ENCODE assay signal across 19 mouse cellular contexts in the genomic region with DNA sequence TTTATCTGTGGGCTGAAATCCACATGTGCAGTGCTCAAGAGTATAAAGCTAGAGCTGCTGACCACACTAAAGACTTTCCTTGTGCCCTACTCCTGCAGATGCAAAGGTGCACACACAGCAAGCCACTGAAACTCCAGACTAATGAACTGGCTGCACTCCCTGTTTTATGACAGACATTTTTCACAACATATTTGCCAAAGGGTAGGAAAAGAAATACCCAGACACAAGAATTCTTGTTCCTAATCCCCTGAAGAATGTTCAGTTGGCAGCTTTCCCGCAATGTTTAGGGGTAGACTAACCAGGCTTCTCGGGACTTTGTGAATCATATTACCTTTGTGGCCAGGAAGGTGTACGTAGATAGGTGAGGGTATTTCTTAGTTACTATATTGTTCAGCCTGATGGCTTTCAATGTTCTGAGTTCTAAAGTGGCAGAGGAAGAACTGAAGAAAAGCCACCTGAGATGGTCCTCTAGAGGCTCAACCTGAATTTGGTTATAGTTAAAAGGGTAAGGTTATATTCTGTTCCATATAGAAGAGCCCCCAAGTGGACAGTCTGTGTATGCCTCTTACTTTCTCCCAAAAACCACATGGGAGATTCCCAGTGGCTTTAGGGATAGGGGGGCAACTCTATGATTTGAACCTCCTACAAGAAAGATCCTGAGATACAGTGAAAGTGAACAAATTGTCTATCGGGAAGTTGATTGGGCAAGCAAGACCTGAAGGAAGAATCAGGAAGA.
DNase-seq lines count a peak whose midpoint lies in the region; ATAC-seq and TF ChIP-seq lines count a peak whose summit lies in the region.
"Had no signal": no experiment of that assay in that cellular context is flagged by ENCODE, and none has a peak within 500 bp of the region (broad histone marks: within the 10 kb centered on the region; RNA-seq: fewer than 3 reads in every experiment).

No protein-coding gene starts in this region.

- H3K4me2 ChIP-seq in intestine, embryonic 14.5 days (ENCODE audit: low read length), result no peak overlapping the region
- no peak overlapping the region for H3K4me2 ChIP-seq in intestine, embryonic 16.5 days (ENCODE audit: low read depth, low read length)
- no peak overlapping the region for H3K4me2 ChIP-seq in CH12.LX (ENCODE audit: insufficient read depth, low read depth, poor library complexity, severe bottlenecking)
- no peak overlapping the region for H3K4me2 ChIP-seq in intestine, embryonic 15.5 days (replicated peaks)
- H3K4me2 ChIP-seq: heart, embryonic 13.5 days; midbrain, embryonic 12.5 days had no signal

- TF ChIP-seq POLR2A in CH12.LX (IDR thresholded peaks at IDR 0.05; ENCODE audit: low read depth, low read length), result no peak

- ATAC-seq in intestine, embryonic 14.5 days (replicated peaks; ENCODE audit: low FRiP score, low TSS enrichment, low read depth), result 0 out of 2 replicates have a peak, but pooled peaks have one; percentile 47
- no peak for ATAC-seq in intestine, embryonic 16.5 days
- ATAC-seq in intestine, embryonic 15.5 days, result no peak
- no peak for ATAC-seq in megakaryocyte-erythroid progenitor cell, adult 5-6 weeks (replicated peaks; ENCODE audit: low FRiP score, low TSS enrichment, poor library complexity, severe bottlenecking)

- H3K27ac ChIP-seq in intestine, embryonic 14.5 days (ENCODE audit: low read depth), result no peak overlapping the region
- no peak overlapping the region for H3K27ac ChIP-seq in intestine, embryonic 16.5 days (ENCODE audit: low read length)
- H3K27ac ChIP-seq in CH12.LX (ENCODE audit: insufficient read depth, low read depth), result no peak overlapping the region
- H3K27ac ChIP-seq in intestine, embryonic 15.5 days, result 0 out of 2 replicates have a peak overlapping the region, but pooled peaks have one; percentile 32
- H3K27ac ChIP-seq: heart, embryonic 13.5 days; midbrain, embryonic 12.5 days had no signal

- no peaks in the 10 kb centered on the region for H3K27me3 ChIP-seq in intestine, embryonic 14.5 days (replicated peaks; ENCODE audit: control insufficient read depth, insufficient read depth, low read length)
- no peaks in the 10 kb centered on the region for H3K27me3 ChIP-seq in intestine, embryonic 16.5 days (replicated peaks; ENCODE audit: control insufficient read depth, insufficient read depth, low read length)
- H3K27me3 ChIP-seq in CH12.LX (replicated peaks), result no peaks in the 10 kb centered on the region
- no peaks in the 10 kb centered on the region for H3K27me3 ChIP-seq in intestine, embryonic 15.5 days (replicated peaks)
- H3K27me3 ChIP-seq: heart, embryonic 13.5 days; midbrain, embryonic 12.5 days had no signal

- dilution Hi-C loops in CH12.LX (cut with MboI; ENCODE audit: extremely low pct_ligation_motif_present, extremely low pct_unique_long_range_greater_than_20kb, low sequenced_read_pairs), result no loop called here

- no peak; the same call in 1 of the 2 replicates for TF ChIP-seq RAD21 in CH12.LX (IDR thresholded peaks at IDR 0.05; ENCODE audit: low read depth, low read length)

- no peak for TF ChIP-seq EP300 in CH12.LX (IDR thresholded peaks at IDR 0.05; ENCODE audit: low read length)

- H3K79me2 ChIP-seq in CH12.LX (replicated peaks; ENCODE audit: control insufficient read depth, extremely low read depth, insufficient read depth, poor library complexity, severe bottlenecking), result no peaks in the 10 kb centered on the region

- peaks cover 19% of the 10 kb centered on the region for H3K4me1 ChIP-seq in intestine, embryonic 14.5 days (replicated peaks; ENCODE audit: control insufficient read depth, insufficient read depth, low read length)
- no peaks in the 10 kb centered on the region for H3K4me1 ChIP-seq in intestine, embryonic 16.5 days (ENCODE audit: control insufficient read depth, insufficient read depth, low read length)
- H3K4me1 ChIP-seq in CH12.LX (ENCODE audit: control insufficient read depth in 1 of 2, insufficient read depth in 2 of 2), result no peaks in the 10 kb centered on the region
- H3K4me1 ChIP-seq in intestine, embryonic 15.5 days (replicated peaks), result no peaks in the 10 kb centered on the region
- H3K4me1 ChIP-seq: midbrain, embryonic 12.5 days had no signal

- in situ Hi-C loops in CH12.LX (cut with MboI; ENCODE audit: low pct_ligation_motif_present, low pct_unique_long_range_greater_than_20kb, low sequenced_read_pairs), result no loop called here

- 66% methylated on average over 4 of the region's 4 CpGs for WGBS in intestine, embryonic 14.5 days
- WGBS in intestine, embryonic 16.5 days, result 67% methylated on average over 4 of the region's 4 CpGs
- 69% methylated on average over 4 of the region's 4 CpGs for WGBS in intestine, embryonic 15.5 days

- DNase-seq in embryo, embryonic 10.5 days (ENCODE audit: low spot score), result peak; percentile 12
- DNase-seq in embryo, embryonic 11 days, result no peak
- no peak for DNase-seq in intestine, embryonic 14.5 days (ENCODE audit: low spot score)
- no peak for DNase-seq in CH12.LX (ENCODE audit: extremely low read depth)
- no peak for DNase-seq in urinary bladder, postnatal 36 days (ENCODE audit: low spot score in 2 of 2)
- DNase-seq: adrenal gland, adult 2 months; cerebellum, adult 8-10 months; gastrocnemius, postnatal 14 days; heart, postnatal 4 days; kidney, postnatal 14 days; left cerebral cortex, postnatal 4 days; lung, postnatal 36 days; thymus, postnatal 25 days had no signal

- H3K9me3 ChIP-seq in intestine, embryonic 14.5 days (ENCODE audit: control insufficient read depth, low read length), result no peaks in the 10 kb centered on the region
- H3K9me3 ChIP-seq in intestine, embryonic 16.5 days (ENCODE audit: control insufficient read depth, low read length), result no peaks in the 10 kb centered on the region
- H3K9me3 ChIP-seq in CH12.LX (replicated peaks; ENCODE audit: low read length), result no peaks in the 10 kb centered on the region
- H3K9me3 ChIP-seq in intestine, embryonic 15.5 days, result no peaks in the 10 kb centered on the region
- H3K9me3 ChIP-seq: heart, embryonic 13.5 days; midbrain, embryonic 12.5 days had no signal

- no peaks in the 10 kb centered on the region for H3K36me3 ChIP-seq in intestine, embryonic 14.5 days (ENCODE audit: control insufficient read depth, insufficient read depth, low read length)
- no peaks in the 10 kb centered on the region for H3K36me3 ChIP-seq in intestine, embryonic 16.5 days (ENCODE audit: control insufficient read depth, insufficient read depth, low read length)
- no peaks in the 10 kb centered on the region for H3K36me3 ChIP-seq in CH12.LX (replicated peaks in 1 of 2; ENCODE audit: control insufficient read depth in 1 of 2, insufficient read depth in 1 of 2, low read length in 1 of 2)
- no peaks in the 10 kb centered on the region for H3K36me3 ChIP-seq in intestine, embryonic 15.5 days
- H3K36me3 ChIP-seq: heart, embryonic 13.5 days; midbrain, embryonic 12.5 days had no signal

- no peak for TF ChIP-seq CTCF in CH12.LX (conservative IDR thresholded peaks at IDR 0.05 in 1 of 2, IDR thresholded peaks at IDR 0.05 in 1 of 2; ENCODE audit: low read depth in 2 of 2, low read length in 2 of 2)

- no peak overlapping the region for H3K4me3 ChIP-seq in intestine, embryonic 14.5 days (ENCODE audit: low read depth, low read length)
- no peak overlapping the region for H3K4me3 ChIP-seq in intestine, embryonic 16.5 days (ENCODE audit: low read length)
- H3K4me3 ChIP-seq in CH12.LX (replicated peaks in 1 of 3; ENCODE audit: low read depth in 2 of 3, low read length in 2 of 3, poor library complexity in 1 of 3), result no peak overlapping the region
- H3K4me3 ChIP-seq in intestine, embryonic 15.5 days (replicated peaks), result no peak overlapping the region
- H3K4me3 ChIP-seq: heart, embryonic 13.5 days; midbrain, embryonic 12.5 days; myocyte had no signal

- H3K9ac ChIP-seq in intestine, embryonic 14.5 days (ENCODE audit: low read length), result no peak overlapping the region
- no peak overlapping the region for H3K9ac ChIP-seq in intestine, embryonic 16.5 days (ENCODE audit: low read depth, low read length)
- H3K9ac ChIP-seq in CH12.LX (ENCODE audit: insufficient read depth, low read depth), result no peak overlapping the region
- no peak overlapping the region for H3K9ac ChIP-seq in intestine, embryonic 15.5 days
- H3K9ac ChIP-seq: heart, embryonic 13.5 days; midbrain, embryonic 12.5 days had no signal

TF ChIP-seq in CH12.LX, 34 proteins besides CTCF, POLR2A, EP300 and RAD21:
- TF ChIP-seq UBTF (IDR thresholded peaks at IDR 0.05; ENCODE audit: low read depth, low read length) (no peak), BHLHE40 (IDR thresholded peaks at IDR 0.05; ENCODE audit: low read depth, low read length) (no peak), USF2 (conservative IDR thresholded peaks at IDR 0.05; ENCODE audit: low read depth, low read length) (no peak), NRF1 (IDR thresholded peaks at IDR 0.05; ENCODE audit: low read depth, low read length) (no peak), MXI1 (IDR thresholded peaks at IDR 0.05; ENCODE audit: low read depth, low read length) (no peak), SMC3 (IDR thresholded peaks at IDR 0.05; ENCODE audit: low read depth, low read length) (0 out of 2 replicates have a peak, but pooled peaks have one; percentile 2)
